Mouse (Mus musculus) CH12.LX (cell line): Measurements from ENCODE around the gene Gm11032.

Experiments
- CTCF ChIP-seq, 2 experiments: IDR thresholded peaks in 1 of 2; conservative IDR thresholded peaks in 1 of 2; 2 replicates each; pipeline ENCODE4 v1.5.1; 2011 to 2012; ENCODE audit warnings: low read depth in 2 of 2, low read length in 2 of 2, improper control_type of control experiment in 1 of 2, inconsistent platforms in 1 of 2, mild to moderate bottlenecking in 1 of 2, moderate library complexity in 1 of 2
- EP300 ChIP-seq: IDR thresholded peaks from 2 replicates; pipeline ENCODE4 v1.6.1; 2011; ENCODE audit warnings: low read length, improper control_type of control experiment
- GABPA ChIP-seq: IDR thresholded peaks from 2 replicates; pipeline ENCODE4 v1.6.1; 2012; ENCODE audit warnings: low read depth, low read length, improper control_type of control experiment, inconsistent platforms; ENCODE audit not compliant: insufficient replicate concordance
- HCFC1 ChIP-seq: IDR thresholded peaks from 2 replicates; pipeline ENCODE4 v1.6.1; 2012; ENCODE audit warnings: low read depth, mild to moderate bottlenecking, inconsistent platforms, low read length, improper control_type of control experiment
- JUN ChIP-seq: IDR thresholded peaks from 2 replicates; pipeline ENCODE4 v1.6.1; 2011; ENCODE audit warnings: low read depth, mild to moderate bottlenecking, low read length, improper control_type of control experiment, moderate library complexity; ENCODE audit not compliant: insufficient read depth
- POLR2A ChIP-seq: IDR thresholded peaks from 2 replicates; pipeline ENCODE4 v1.6.1; 2011; ENCODE audit warnings: low read depth, mild to moderate bottlenecking, improper control_type of control experiment, low read length
- RAD21 ChIP-seq: IDR thresholded peaks from 2 replicates; pipeline ENCODE4 v1.6.1; 2011; ENCODE audit warnings: low read depth, mild to moderate bottlenecking, low read length, improper control_type of control experiment, moderate library complexity
- SMC3 ChIP-seq: IDR thresholded peaks from 2 replicates; pipeline ENCODE4 v1.6.1; 2011; ENCODE audit warnings: low read depth, low read length, improper control_type of control experiment
- TBP ChIP-seq: conservative IDR thresholded peaks from 2 replicates; pipeline ENCODE4 v1.6.1; 2011; ENCODE audit warnings: low read depth, low read length, improper control_type of control experiment
- TCF12 ChIP-seq: IDR thresholded peaks from 2 replicates; pipeline ENCODE4 v1.6.1; 2014; ENCODE audit warnings: low read depth, mild to moderate bottlenecking, inconsistent platforms, low read length, improper control_type of control experiment
- ZNF384 ChIP-seq: IDR thresholded peaks from 2 replicates; pipeline ENCODE4 v1.6.1; 2012; ENCODE audit warnings: low read depth, low read length, improper control_type of control experiment, inconsistent platforms

DNA sequence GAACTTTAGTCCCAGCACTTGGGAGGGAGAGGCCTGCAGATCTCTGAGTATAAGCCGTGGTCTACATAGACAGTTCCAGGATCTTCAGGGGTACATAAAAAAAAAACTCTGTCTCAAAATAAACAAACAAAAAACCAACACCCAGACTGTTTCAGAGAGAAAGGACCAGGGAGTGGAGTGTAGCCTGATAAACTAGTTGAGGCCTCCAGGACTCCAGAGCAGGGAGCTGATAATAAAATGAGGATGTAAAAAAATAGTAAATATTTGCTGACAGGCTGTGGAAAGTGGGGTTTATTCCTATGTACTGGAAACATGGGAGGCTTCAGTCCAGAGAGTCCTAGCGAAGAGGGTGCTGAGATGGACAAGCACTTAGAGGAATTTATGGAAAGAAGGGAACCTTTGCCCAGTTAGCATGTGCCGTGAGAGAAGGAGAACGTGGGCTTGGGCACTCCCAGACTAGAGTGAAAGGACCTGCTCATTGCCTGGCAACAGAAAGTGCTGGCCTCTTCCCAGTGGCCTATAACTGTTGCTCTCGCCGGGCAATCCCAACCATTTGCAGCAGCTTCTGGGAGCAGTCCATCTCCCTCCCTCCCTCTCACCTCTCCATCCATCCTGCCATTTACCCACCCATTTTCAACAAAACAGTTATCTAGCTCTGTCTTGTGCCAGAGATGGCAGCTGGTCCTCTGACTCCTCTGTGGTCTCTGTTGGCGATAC lies 40.6 kb downstream of the Gm11032 start:
- TF ChIP-seq ZNF384 (no peak), POLR2A (no peak), EP300 (no peak), CTCF (conservative IDR thresholded peaks at IDR 0.05 in 1 of 2, IDR thresholded peaks at IDR 0.05 in 1 of 2; ENCODE audit: low read depth in 2 of 2, low read length in 2 of 2) (no peak), TCF12 (no peak), SMC3 (no peak), HCFC1 (no peak), GABPA (no peak), JUN (no peak), TBP (no peak), RAD21 (no peak)
